Mouse (Mus musculus) embryonic facial prominence, embryonic 11.5 days (tissue): ENCODE data around the gene D630036H23Rik. TPM values are rescaled to one million over a fixed set of nuclear protein-coding genes. Genes with fewer than 3 reads are reported as not detected.
"Not testable (repeated sequence)": the region's sequence is repeated elsewhere in the genome, so short reads cannot be mapped to it uniquely, and the experiment has no call there.

Experiments
- ATAC-seq: fragments of 200-750 bp; cut with Nextera tagmentation; replicated peaks from 2 replicates; pipeline ENCODE4 v1.8.0; 2017; ENCODE audit warnings: low read depth; ENCODE audit not compliant: insufficient number of reproducible peaks, low FRiP score, low TSS enrichment
- DNase-seq: peaks from one replicate; pipeline ENCODE4 v3.0.0-alpha.2; 2015; ENCODE audit warnings: low spot score
- H3K27ac ChIP-seq: fragments of 300-500 bp; sonication (generic); replicated peaks from 2 replicates; pipeline ENCODE4 v1.5.1; 2014; ENCODE audit warnings: mild to moderate bottlenecking, low read depth, low read length, control low read depth
- H3K27me3 ChIP-seq: fragments of 300-500 bp; sonication (generic); 2 replicates; pipeline ENCODE4 v1.6.1; 2014; ENCODE audit warnings: mild to moderate bottlenecking, low read length, moderate library complexity, mixed read lengths; ENCODE audit not compliant: control insufficient read depth, insufficient read depth
- H3K36me3 ChIP-seq: fragments of 300-500 bp; sonication (generic); replicated peaks from 2 replicates; pipeline ENCODE4 v1.6.1; 2014; ENCODE audit warnings: low read depth, mild to moderate bottlenecking, low read length, moderate library complexity, mixed read lengths; ENCODE audit not compliant: control insufficient read depth, insufficient read depth
- H3K4me1 ChIP-seq: fragments of 300-500 bp; sonication (generic); 2 replicates; pipeline ENCODE4 v1.6.1; 2014; ENCODE audit warnings: low read length, mixed read lengths; ENCODE audit not compliant: control insufficient read depth, insufficient read depth
- H3K4me2 ChIP-seq: fragments of 300-500 bp; sonication (generic); 2 replicates; pipeline ENCODE4 v1.6.1; 2014; ENCODE audit warnings: low read depth, mild to moderate bottlenecking, control low read depth, low read length, moderate library complexity
- H3K4me3 ChIP-seq: fragments of 300-500 bp; sonication (generic); 2 replicates; pipeline ENCODE4 v1.5.1; 2014; ENCODE audit warnings: low read depth, low read length, control low read depth
- H3K9ac ChIP-seq: fragments of 300-500 bp; sonication (generic); replicated peaks from 2 replicates; pipeline ENCODE4 v1.6.1; 2014; ENCODE audit warnings: mild to moderate bottlenecking, control low read depth, low read length
- H3K9me3 ChIP-seq: fragments of 300-500 bp; sonication (generic); replicated peaks from 2 replicates; pipeline ENCODE4 v1.6.1; 2016; ENCODE audit warnings: mild to moderate bottlenecking, low read length, inconsistent platforms, mixed read lengths; ENCODE audit not compliant: control insufficient read depth
- WGBS: fragments of 180-500 bp; shearing (Covaris S2); extraction: QIAGEN DNeasy Blood & Tissue Kit; methylation state at CpG from one replicate; pipeline ENCODE4 v1.1.7; 2014; 5-methylcytosine and 5-hydroxymethylcytosine counted together
- polyA plus RNA-seq: library from polyadenylated mRNA; unstranded; fragments of >200 nt; fragmentation: Nextera tagmentation; extraction: Ambion mirVana; gene quantifications from 2 replicates; pipeline ENCODE4 v1.2.1, GENCODE M21; 2014

D630036H23Rik gene
- polyA plus RNA-seq, 1 experiment from 2014 or later: 1.8 TPM

DNA sequence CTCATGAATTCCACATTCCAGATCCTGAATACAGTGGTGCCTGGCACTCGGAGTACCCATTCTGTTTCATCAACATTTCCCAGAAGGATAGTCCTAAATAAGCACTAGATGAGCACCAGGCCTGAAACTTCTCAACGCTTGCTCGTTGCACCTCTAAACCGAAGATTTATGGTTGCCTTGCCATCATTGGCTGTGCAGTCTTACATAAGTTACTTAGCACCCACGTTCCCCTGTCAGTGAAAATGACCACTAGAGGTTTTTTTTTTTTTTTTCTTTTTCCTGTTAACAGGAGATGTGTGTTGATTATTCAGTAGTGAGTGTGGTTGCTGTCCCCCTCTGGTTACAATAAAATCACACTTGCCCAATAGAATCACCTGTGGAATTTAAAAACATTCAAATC lies 1.2 kb downstream of the D630036H23Rik start:
- Histone ChIP-seq H3K4me3 (no peak overlapping the region), H3K4me1 (no peaks in the 10 kb centered on the region), H3K4me2 (no peak overlapping the region), H3K9me3 (no peaks in the 10 kb centered on the region), H3K27me3 (no peaks in the 10 kb centered on the region), H3K36me3 (no peaks in the 10 kb centered on the region), H3K27ac (no peak overlapping the region), H3K9ac (no peak overlapping the region)
- ATAC-seq (no peak), DNase-seq (no peak)
- 69% methylated on average over 5 of the region's 5 CpGs for WGBS

GRCm38 (mm10) chr12:36380254-36380653 lies 1.7 kb downstream of the D630036H23Rik start:
- Histone ChIP-seq H3K27me3 (no peaks in the 10 kb centered on the region), H3K4me1 (no peaks in the 10 kb centered on the region), H3K4me2 (no peak overlapping the region), H3K36me3 (no peaks in the 10 kb centered on the region), H3K9ac (no peak overlapping the region), H3K9me3 (no peaks in the 10 kb centered on the region), H3K27ac (no peak overlapping the region), H3K4me3 (no peak overlapping the region)
- WGBS: 42% methylated on average over 3 of the region's 3 CpGs
- DNase-seq (no peak), ATAC-seq (no peak)

GRCm38 (mm10) chr12:36376391-36376790 lies 5.6 kb downstream of the D630036H23Rik start:
- H3K4me1 ChIP-seq, ATAC-seq, H3K27ac ChIP-seq: not testable (repeated sequence)

GRCm38 (mm10) chr12:36373237-36373998 lies 8.6 kb downstream of the D630036H23Rik start:
- no peak overlapping the region for H3K27ac ChIP-seq
- no peaks in the 10 kb centered on the region for H3K36me3 ChIP-seq
- H3K9me3 ChIP-seq: no peaks in the 10 kb centered on the region
- DNase-seq: no peak
- no peaks in the 10 kb centered on the region for H3K27me3 ChIP-seq
- no peak for ATAC-seq
- no peak overlapping the region for H3K4me2 ChIP-seq
- H3K4me1 ChIP-seq: no peaks in the 10 kb centered on the region
- H3K4me3 ChIP-seq: no peak overlapping the region
- no peak overlapping the region for H3K9ac ChIP-seq
- WGBS: 50% methylated on average over 4 of the region's 4 CpGs

More at GRCm38 (mm10) chr12:36376391-36376790, 5.6 kb downstream of the D630036H23Rik start:
- H3K9me3 ChIP-seq, H3K36me3 ChIP-seq, H3K4me2 ChIP-seq, H3K27me3 ChIP-seq, H3K4me3 ChIP-seq, H3K9ac ChIP-seq, DNase-seq: not testable (repeated sequence)
- WGBS: 86% methylated on average over 3 of the region's 4 CpGs

DNA sequence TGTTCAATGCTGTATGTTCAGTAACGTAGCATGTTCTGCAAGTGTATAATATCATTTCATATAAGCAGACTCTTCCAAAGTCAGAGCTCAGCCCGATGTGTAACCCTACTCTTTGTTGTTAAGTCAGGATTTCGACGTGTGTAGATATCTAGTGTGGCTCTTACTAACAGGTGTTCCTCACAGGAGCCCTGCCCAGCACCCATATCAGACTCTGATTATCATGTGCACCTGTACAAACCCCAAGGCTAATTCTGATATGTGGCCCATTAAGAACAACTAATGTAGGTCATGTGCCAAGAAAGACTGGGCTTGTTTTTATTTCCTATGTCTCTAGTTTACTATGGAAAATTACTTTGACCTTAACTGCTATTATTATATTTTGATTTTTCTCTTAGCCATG lies 18.0 kb downstream of the D630036H23Rik start:
- ATAC-seq: no peak
- Histone ChIP-seq H3K9ac (no peak overlapping the region), H3K4me2 (no peak overlapping the region), H3K4me1 (no peaks in the 10 kb centered on the region), H3K27ac (no peak overlapping the region), H3K9me3 (no peaks in the 10 kb centered on the region), H3K27me3 (no peaks in the 10 kb centered on the region), H3K4me3 (no peak overlapping the region), H3K36me3 (no peaks in the 10 kb centered on the region)
- DNase-seq: no peak
- 90% methylated on average over 4 of the region's 4 CpGs for WGBS

DNA sequence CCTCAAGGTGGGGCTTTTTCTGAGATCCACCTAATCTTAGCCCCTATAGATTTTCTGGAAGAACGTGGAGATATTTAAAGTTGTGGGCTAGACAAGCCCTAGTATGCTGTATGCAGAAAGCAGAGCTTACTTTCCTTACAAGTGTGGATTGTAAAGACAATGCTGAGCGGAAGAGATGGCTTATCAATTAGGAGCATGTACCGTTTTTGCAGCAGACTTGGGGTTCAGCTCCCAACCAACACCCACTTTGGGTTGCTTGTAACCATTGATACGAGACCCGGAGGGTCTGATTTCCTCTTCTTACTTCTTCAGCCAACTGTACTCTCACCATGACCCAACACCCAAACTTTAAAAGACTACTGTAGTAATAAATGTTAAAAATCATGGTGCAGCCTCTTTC lies 21.3 kb downstream of the D630036H23Rik start:
- Histone ChIP-seq H3K4me1 (no peaks in the 10 kb centered on the region), H3K9ac (no peak overlapping the region), H3K27me3 (no peaks in the 10 kb centered on the region), H3K27ac (no peak overlapping the region), H3K36me3 (no peaks in the 10 kb centered on the region), H3K4me2 (no peak overlapping the region), H3K9me3 (no peaks in the 10 kb centered on the region), H3K4me3 (no peak overlapping the region)
- DNase-seq (no peak), ATAC-seq (no peak)
- 91% methylated on average over 5 of the region's 5 CpGs for WGBS

GRCm38 (mm10) chr12:36360064-36360463 lies 21.9 kb downstream of the D630036H23Rik start:
- DNase-seq (no peak), ATAC-seq (no peak)

DNA sequence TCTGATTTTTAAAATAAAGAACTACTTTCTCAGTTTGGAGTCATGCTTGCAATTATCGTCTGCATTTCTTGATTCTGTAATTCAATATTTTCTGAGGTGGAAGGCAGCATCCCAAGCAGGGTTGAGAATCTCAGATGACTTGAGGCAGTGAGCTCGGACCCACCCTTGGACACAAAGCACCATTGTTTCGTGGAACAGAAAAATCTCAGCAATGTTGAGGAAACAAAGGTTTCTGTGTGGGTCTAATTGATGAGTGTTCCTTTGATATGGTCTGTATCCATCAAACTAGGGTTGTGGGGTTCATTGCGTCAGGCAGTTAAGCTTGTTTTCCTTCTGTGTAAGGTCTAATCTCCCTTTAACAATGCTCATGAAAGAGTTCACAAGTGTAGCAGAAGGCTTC lies 37.9 kb downstream of the D630036H23Rik start:
- Histone ChIP-seq H3K4me2 (no peak overlapping the region), H3K27me3 (no peaks in the 10 kb centered on the region), H3K4me3 (no peak overlapping the region), H3K9ac (no peak overlapping the region), H3K9me3 (no peaks in the 10 kb centered on the region), H3K36me3 (no peaks in the 10 kb centered on the region), H3K27ac (no peak overlapping the region), H3K4me1 (no peaks in the 10 kb centered on the region)
- 42% methylated on average over 4 of the region's 4 CpGs for WGBS
- no peak for ATAC-seq
- DNase-seq: peak; percentile 29

More at GRCm38 (mm10) chr12:36360064-36360463, 21.9 kb downstream of the D630036H23Rik start:
- Histone ChIP-seq H3K4me3 (no peak overlapping the region), H3K9me3 (no peaks in the 10 kb centered on the region), H3K4me2 (no peak overlapping the region), H3K27ac (no peak overlapping the region), H3K9ac (no peak overlapping the region), H3K27me3 (no peaks in the 10 kb centered on the region), H3K4me1 (no peaks in the 10 kb centered on the region), H3K36me3 (no peaks in the 10 kb centered on the region)
- 93% methylated on average over 3 of the region's 3 CpGs for WGBS
